Mouse (Mus musculus) C2C12 (cell line): ENCODE measurements at regions not wholly inside any gene's neighbourhood (a gene's known extent, or its start where the extent isn't known, plus 50 kb on each side); places are given as distances from the start of the nearest gene placed in this dataset.

ENCODE experiments used
- H3K27me3 ChIP-seq: one replicate; pipeline ENCODE4 v1.6.1; 2011; ENCODE audit not compliant: control insufficient read depth, insufficient read depth, insufficient read length
- H3K36me3 ChIP-seq: one replicate; pipeline ENCODE4 v1.6.1; 2011; ENCODE audit not compliant: control insufficient read depth, insufficient read depth
- H3K4me3 ChIP-seq: one replicate; pipeline ENCODE4 v1.5.1; 2011; ENCODE audit warnings: mild to moderate bottlenecking, control low read depth; ENCODE audit not compliant: poor library complexity, insufficient read depth, severe bottlenecking
- H3K79me2 ChIP-seq: one replicate; pipeline ENCODE4 v1.6.1; 2011; ENCODE audit not compliant: control insufficient read depth, insufficient read depth
- H3K79me3 ChIP-seq: one replicate; pipeline ENCODE4 v1.6.1; 2011; ENCODE audit warnings: low read depth, control low read depth
- H3ac ChIP-seq: one replicate; pipeline ENCODE3; 2011; ENCODE audit warnings: low read depth; ENCODE audit not compliant: control insufficient read depth, insufficient read length
- CEBPB ChIP-seq: IDR thresholded peaks from one replicate; pipeline ENCODE4 v1.6.1; 2011; ENCODE audit warnings: low read depth, mild to moderate bottlenecking, control low read depth, moderate library complexity
- CTCF ChIP-seq: IDR thresholded peaks from one replicate; pipeline ENCODE4 v1.5.1; 2011; ENCODE audit not compliant: control insufficient read depth, insufficient read depth, insufficient read length
- FOSL1 ChIP-seq: IDR thresholded peaks from one replicate; pipeline ENCODE4 v1.8.0; 2011; ENCODE audit warnings: mild to moderate bottlenecking, low read length; ENCODE audit not compliant: poor library complexity, insufficient read depth, severe bottlenecking
- MAX ChIP-seq: IDR thresholded peaks from one replicate; pipeline ENCODE4 v1.6.1; 2011; ENCODE audit warnings: mild to moderate bottlenecking, control low read depth
- MYOD1 ChIP-seq: IDR thresholded peaks from one replicate; pipeline ENCODE4 v1.6.1; 2011; ENCODE audit warnings: low read depth; ENCODE audit not compliant: control insufficient read depth, insufficient read length
- MYOG ChIP-seq: IDR thresholded peaks from one replicate; pipeline ENCODE4 v1.6.1; 2011; ENCODE audit not compliant: control insufficient read depth, insufficient read length; ENCODE audit errors: extremely low read depth
- USF1 ChIP-seq: IDR thresholded peaks from one replicate; pipeline ENCODE4 v1.6.1; 2011; ENCODE audit warnings: low read depth, mild to moderate bottlenecking, control low read depth, moderate library complexity

DNA sequence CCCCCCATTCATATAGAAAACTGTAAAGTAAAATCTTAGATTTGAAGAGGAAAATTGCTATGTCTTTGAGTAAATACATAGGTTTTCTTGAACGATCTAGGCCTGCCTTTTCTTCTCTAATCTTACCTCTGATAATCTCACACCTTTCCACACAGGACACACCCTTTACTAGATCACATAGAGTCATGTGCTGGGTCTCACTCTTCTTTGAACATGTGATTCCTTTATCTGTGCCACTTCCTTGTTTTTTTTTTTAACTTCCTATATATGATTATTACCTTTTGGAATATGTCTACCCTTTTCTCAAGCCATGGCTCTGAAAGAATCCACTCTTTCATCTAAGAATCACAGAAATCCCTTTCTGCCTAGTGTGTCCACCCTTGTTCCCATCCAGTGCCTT lies 136.2 kb downstream of the Klf5 start:
- Histone ChIP-seq H3K79me2 (no peaks in the 10 kb centered on the region), H3K36me3 (no peaks in the 10 kb centered on the region), H3K79me3 (no peaks in the 10 kb centered on the region), H3K27me3 (no peaks in the 10 kb centered on the region), H3K4me3 (no peak overlapping the region), H3ac (no peak overlapping the region)
- TF ChIP-seq FOSL1 (no peak), CEBPB (no peak)

DNA sequence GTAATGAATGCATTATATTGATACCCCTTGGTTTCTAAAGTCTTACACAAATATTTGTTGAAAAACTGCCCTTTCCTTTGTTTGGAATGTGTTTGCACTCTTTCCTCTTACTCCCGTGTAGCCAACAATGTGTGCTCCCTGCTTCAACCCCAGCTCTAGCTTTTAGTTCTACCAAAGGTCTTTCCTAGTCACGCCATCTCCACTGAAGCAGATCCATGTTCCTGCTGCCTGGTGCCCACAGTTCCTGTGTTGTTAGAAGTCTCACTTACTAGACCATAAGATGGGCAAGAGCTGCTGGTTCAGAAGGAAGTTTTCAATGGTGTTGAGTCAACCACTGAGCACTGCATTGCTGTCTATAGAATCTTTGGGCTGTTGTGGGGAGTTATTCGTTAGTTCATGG lies 137.0 kb downstream of the Klf5 start:
- Histone ChIP-seq H3K36me3 (no peaks in the 10 kb centered on the region), H3K4me3 (no peak overlapping the region), H3K27me3 (no peaks in the 10 kb centered on the region), H3ac (no peak overlapping the region), H3K79me2 (no peaks in the 10 kb centered on the region), H3K79me3 (no peaks in the 10 kb centered on the region)
- TF ChIP-seq CTCF: no peak

DNA sequence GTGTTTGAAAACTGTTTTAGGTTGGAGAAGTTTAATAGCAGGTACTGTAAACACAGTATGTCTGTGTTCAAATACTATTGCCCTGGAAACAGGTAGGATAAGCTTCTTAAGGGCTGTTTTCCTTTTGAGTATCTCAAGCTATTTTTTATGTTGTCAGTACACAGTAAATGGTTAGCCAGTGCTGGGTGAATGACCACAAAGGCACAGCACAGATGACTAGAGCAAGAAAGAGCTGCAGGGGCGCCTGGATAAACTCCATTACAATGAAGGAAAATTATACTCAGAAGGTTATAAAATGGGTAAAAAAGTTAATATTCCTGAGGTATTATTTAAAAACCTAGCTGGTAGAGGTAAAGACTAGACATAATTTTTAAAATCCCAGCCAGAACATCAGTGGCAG lies 137.6 kb downstream of the Klf5 start:
- no peaks in the 10 kb centered on the region for H3K79me3 ChIP-seq
- no peak overlapping the region for H3ac ChIP-seq
- H3K79me2 ChIP-seq: no peaks in the 10 kb centered on the region
- H3K36me3 ChIP-seq: no peaks in the 10 kb centered on the region
- no peaks in the 10 kb centered on the region for H3K27me3 ChIP-seq
- H3K4me3 ChIP-seq: no peak overlapping the region
- TF ChIP-seq MAX (no peak), MYOD1 (no peak), FOSL1 (no peak), CTCF (no peak), USF1 (no peak), MYOG (no peak), CEBPB (no peak)

DNA sequence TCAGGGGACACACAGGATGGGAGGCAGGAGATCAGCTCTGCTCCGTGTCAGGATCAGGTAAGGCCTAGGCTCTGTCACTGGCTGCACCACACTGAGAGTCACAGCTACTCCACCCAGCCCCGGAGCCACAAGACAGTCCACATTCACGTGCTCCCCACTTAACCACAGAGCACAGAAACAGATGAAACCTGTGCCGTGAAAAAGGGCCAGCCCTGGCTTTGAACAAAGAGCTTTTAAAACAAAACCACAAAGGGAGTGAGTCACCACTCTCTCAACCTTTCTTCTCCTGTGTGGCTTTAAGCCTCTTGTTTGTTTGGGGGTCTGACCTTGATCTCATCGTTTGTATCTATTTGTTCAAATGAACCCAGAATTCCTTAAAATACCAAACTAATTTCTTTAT lies 150.6 kb downstream of the Klf5 start:
- Histone ChIP-seq H3K36me3 (no peaks in the 10 kb centered on the region), H3K4me3 (no peak overlapping the region), H3K27me3 (no peaks in the 10 kb centered on the region), H3ac (no peak overlapping the region), H3K79me2 (no peaks in the 10 kb centered on the region), H3K79me3 (no peaks in the 10 kb centered on the region)
- TF ChIP-seq FOSL1: peak; percentile 53
- no peak for TF ChIP-seq MAX

DNA sequence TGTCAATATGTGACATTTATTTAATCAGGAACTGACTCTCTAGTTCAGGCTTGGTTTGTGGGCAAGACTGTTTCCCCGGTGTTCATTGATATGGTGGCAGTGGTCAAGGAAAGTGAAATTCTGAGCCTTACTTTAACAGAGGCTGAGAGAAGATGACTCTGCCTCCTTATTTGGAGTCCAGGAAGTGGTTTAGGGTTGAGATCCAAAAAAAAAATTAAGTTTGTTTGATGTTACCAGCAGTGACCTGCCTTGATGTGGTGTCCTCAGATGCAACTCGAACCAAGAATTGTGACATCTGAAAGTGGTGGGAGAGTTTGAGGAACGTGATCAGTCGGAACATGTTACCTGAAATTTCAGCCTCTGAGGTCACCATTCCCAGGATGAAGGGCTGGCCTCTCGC lies 151.4 kb downstream of the Klf5 start:
- H3K79me3 ChIP-seq: no peaks in the 10 kb centered on the region
- H3ac ChIP-seq: no peak overlapping the region
- H3K36me3 ChIP-seq: no peaks in the 10 kb centered on the region
- H3K4me3 ChIP-seq: no peak overlapping the region
- H3K79me2 ChIP-seq: no peaks in the 10 kb centered on the region
- TF ChIP-seq USF1 (no peak), CEBPB (peak; percentile 57), CTCF (no peak), FOSL1 (no peak), MYOG (no peak)
- H3K27me3 ChIP-seq: no peaks in the 10 kb centered on the region

DNA sequence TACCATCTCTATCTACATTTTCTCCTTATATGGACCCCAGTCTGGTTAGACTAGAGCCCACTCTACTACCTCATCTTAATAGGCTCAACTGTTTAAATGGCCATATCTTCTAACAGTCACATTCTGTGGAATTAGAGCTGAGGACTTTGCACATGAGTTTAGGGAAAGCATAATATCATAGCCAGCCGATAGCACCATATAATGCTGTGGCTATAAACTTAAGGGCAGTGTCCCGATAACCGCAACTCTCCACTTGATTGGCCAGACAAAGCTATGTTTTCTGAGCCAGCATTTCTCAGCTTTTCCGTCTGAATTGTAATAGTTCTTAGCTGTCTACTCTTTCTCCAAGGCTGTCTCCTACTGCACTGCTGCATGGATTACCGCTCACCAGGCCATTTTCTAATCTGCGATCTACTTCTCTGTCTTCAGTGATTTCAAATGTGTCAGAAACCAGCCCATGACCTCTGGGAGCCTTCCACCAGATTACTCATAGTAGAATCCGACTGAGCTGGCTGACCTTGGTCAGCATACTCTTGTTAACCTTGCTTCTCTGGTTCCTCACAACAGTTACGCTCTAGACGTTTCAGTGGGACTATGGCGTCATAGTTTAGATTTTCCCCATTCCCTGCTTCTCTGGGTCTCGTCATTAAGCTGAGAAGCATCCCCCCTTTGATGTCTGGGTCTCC lies 152.8 kb downstream of the Klf5 start:
- Histone ChIP-seq H3K36me3 (no peaks in the 10 kb centered on the region), H3K79me3 (no peaks in the 10 kb centered on the region), H3ac (no peak overlapping the region), H3K79me2 (no peaks in the 10 kb centered on the region), H3K4me3 (no peak overlapping the region), H3K27me3 (no peaks in the 10 kb centered on the region)
- TF ChIP-seq USF1: no peak

DNA sequence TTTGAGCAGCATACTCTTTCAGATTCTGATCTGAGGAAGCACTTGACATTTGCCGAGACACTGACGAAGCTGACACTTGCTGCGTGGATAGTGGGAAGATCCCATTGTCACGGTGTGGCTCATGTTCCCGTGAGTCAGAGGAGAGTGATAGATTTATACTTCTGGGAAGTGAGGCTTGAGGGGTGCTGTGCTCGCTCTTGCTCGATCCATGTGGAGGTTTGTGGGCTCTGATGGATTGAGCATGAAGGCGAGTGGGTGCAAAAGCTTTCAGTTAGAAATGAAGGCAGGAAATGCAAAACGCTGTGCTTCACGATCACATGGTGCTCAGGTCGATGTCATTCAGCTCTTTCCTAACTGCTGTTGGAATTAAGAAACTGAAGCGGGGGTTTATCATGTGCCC lies 155.4 kb downstream of the Klf5 start:
- Histone ChIP-seq H3K79me2 (no peaks in the 10 kb centered on the region), H3K36me3 (no peaks in the 10 kb centered on the region), H3K79me3 (no peaks in the 10 kb centered on the region), H3K27me3 (no peaks in the 10 kb centered on the region), H3K4me3 (no peak overlapping the region), H3ac (no peak overlapping the region)
- TF ChIP-seq CTCF (no peak), FOSL1 (no peak), CEBPB (no peak), MYOD1 (no peak), MAX (no peak), USF1 (no peak), MYOG (no peak)
